Mouse (Mus musculus): ENCODE measurements around the gene Vmn1r41. TPM values are rescaled to one million over a fixed set of nuclear protein-coding genes. Genes with fewer than 3 reads are reported as not detected.

Vmn1r41 gene
- total RNA-seq (2021) = not detected

DNA sequence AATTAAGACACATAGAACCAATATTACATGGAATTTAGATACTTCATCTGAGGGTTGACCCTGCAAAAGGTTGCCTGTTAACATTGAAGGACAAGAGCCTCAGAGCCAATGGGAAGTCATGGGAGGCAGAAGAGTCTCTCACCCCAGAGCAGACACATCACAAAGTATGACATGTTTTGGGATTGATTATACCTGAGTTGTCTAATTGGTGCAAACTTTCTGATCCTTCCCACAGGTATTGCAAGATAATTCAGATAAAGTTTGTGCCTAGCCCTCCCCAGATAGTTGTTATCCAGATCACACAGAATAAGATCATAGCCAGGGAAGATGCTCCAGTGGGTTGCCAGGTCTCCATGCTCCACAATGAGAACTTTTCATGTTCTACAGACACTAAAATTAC lies at the start of gene Vmn1r41:
Gene Vmn1r41, plus strand, starts transcription at position 301 of the 400 bp plus-strand sequence.
- intact Hi-C loops (cut with DNase I) = no loop called here
- no peak for DNase-seq (ENCODE audit: low spot score)

DNA sequence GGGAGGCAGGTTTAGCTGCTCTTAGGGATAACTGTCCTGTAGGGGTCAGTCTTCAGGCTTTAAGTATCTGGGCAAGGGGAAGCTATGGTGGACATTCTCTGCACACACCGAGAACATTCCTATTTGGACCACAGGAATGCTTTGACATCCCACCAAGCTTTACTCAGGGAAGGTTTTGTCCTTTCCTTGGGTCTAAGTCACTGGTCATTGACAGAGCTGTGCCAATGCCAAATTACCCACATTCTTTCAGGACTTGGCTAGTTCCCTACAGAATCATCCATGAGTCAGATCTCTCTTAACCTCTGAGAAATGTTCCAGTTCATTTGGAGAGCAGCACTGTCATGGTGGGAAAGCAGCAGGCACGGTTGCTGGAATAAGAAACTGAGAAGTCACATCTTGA lies 33.9 kb upstream of the Vmn1r41 start:
- no peak for DNase-seq (ENCODE audit: low spot score)
- intact Hi-C loops (cut with DNase I) = no loop called here

DNA sequence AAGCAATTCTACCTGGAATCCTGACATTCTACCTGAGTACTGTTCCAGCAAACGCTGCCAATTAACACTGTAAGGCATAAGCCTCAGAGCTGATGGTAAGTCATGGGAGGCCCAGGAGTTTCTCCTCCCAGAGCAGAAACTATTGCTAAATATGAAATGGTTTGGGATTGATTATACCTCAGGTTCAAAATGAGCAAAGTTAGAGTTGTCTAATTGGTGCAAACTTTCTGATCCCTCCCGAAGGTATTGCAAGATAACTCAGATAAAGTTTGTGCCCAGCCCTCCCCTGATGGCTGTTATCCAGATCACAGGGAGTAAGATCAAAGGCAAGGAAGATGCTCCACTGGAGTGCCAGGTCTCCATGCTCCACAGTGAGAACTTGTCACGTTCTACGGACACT lies 33.3 kb upstream of the Vmn1r41 start, which contains the start of gene Vmn1r40:
Gene Vmn1r40, plus strand, starts transcription at position 301 of the 400 bp plus-strand sequence.
- no peak for DNase-seq (ENCODE audit: low spot score)
- intact Hi-C loops (cut with DNase I) = no loop called here

DNA sequence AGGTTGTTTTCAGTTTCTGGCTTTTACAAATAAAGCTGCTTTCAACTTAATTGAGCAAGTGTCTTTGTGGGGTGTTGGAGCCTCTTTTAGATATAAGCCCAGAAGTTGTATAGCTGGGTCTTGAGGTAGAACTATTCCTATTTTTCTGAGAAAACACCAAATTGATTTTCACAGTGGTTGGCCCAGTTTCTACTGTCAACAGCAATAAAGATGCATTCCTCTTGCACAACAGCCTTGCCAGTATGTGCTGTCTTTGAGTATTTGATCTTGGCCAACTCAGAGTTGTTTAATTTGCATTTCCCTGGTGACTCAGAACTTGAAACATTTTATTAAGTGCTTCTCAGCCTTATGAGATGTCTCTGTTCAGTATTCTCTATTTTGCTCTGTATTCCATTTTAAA lies 22.5 kb upstream of the Vmn1r41 start:
- intact Hi-C loops (cut with DNase I) = no loop called here

DNA sequence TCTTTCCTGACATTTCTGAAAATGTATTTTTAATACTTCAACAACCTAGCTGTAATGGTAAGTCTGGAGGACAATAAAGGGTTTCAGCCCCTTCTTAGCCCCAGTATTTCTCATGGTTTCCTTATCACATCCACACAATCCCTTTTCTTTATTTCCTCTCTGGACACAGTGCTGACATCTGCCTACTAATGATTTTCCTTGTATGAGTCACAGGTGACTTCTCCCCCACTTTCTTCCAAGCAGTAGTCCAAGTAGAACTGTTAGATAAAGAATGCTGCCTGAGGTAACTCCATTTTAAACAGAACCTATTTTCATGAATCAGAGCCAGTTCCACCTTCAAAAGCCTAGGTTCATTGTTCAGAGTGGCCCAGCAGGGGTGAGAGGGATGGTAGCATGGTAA lies 2.2 kb downstream of the Vmn1r41 start:
- intact Hi-C loops (cut with DNase I) = no loop called here
- DNase-seq (ENCODE audit: low spot score) = no peak

More for the DNA sequence above, 22.5 kb upstream of the Vmn1r41 start:
- no peak for DNase-seq (ENCODE audit: low spot score)

DNA sequence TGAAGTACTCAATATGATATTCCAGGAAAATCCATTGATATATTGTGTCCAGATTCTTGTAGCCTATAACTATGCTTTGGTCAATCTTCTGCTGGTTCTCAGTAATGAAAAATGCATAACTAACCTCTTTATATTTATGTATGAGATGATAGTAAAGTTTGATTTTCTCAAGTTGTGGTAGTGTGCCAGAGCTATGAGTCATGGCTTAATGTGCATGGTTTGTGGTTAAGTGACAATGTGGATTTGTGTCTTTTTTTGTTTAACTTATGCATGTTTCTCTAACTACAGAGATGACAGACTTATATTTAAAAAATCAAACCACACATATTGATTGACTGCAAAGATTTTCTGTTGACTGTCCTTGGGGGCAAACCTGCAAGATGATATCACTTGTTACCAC lies 49.7 kb downstream of the Vmn1r41 start:
- no peak for DNase-seq (ENCODE audit: low spot score)
- intact Hi-C loops (cut with DNase I) = no loop called here

Other genes starting within 250 kb of the Vmn1r41 start
- gene Chchd6, start 145.1 kb upstream of the Vmn1r41 start, total RNA-seq (2021) = 10 to 100 TPM; 10.1 to 13.5 TPM
- 10 to 100 TPM; 15.0 to 15.8 TPM for gene Txnrd3, start 96.8 kb upstream of the Vmn1r41 start, total RNA-seq (2021)
- gene Vmn1r40, start 33.2 kb upstream of the Vmn1r41 start, total RNA-seq (2021) = not detected
- gene Vmn1r42, start 135.6 kb downstream of the Vmn1r41 start, total RNA-seq (2021) = under 1 TPM in 1 of 2 experiments, not detected in 1; 0.08 TPM
- gene Vmn1r43, start 135.6 kb downstream of the Vmn1r41 start, total RNA-seq (2021) = not detected
- gene Vmn1r44, start 142.9 kb downstream of the Vmn1r41 start, total RNA-seq (2021) = not detected
- not detected for gene Vmn1r45, start 199.8 kb downstream of the Vmn1r41 start, total RNA-seq (2021)
- not detected for gene Vmn1r46, start 228.5 kb downstream of the Vmn1r41 start, total RNA-seq (2021)

Measured in heart, postnatal 25 days (tissue).